25 mouse cellular contexts compared by ENCODE assay signal in the genomic region with DNA sequence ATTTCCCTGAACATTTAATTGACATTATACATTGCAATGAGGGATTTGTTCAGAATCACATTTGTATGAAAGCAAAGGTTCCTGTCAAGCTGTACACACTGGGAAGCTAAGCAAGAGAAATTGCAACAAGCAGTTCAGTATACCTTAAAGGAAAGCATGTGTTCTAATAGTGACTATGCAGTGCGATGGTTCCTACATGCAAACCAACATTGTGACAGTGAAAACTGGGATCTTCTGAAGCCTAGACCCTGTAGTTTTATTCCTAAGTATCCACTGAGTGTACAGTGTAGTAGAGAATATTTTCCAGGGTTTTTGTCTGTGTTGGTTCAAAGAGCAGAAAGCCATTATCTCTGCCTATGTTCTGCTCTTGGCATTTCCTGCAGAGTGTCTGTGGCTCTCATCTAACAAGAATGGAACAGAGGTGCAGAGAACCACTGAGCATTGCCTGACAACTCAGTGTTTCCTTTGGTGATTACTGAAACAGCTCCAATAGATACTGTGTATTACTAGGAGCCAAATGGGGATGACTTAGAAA.
A peak's percentile ranks its signal among the peaks of the same experiment; 100 is the strongest.
DNase-seq lines count a peak whose midpoint lies in the region; ATAC-seq and TF ChIP-seq lines count a peak whose summit lies in the region.
"Had no signal": no experiment of that assay in that cellular context is flagged by ENCODE, and none has a peak within 500 bp of the region (broad histone marks: within the 10 kb centered on the region; RNA-seq: fewer than 3 reads in every experiment).

No protein-coding gene starts in this region.

- no peaks in the 10 kb centered on the region for H3K9me3 ChIP-seq in forebrain, embryonic 15.5 days
- no peaks in the 10 kb centered on the region for H3K9me3 ChIP-seq in forebrain, embryonic 11.5 days (ENCODE audit: control insufficient read depth, low read length)
- H3K9me3 ChIP-seq in hindbrain, embryonic 15.5 days: no peaks in the 10 kb centered on the region
- no peaks in the 10 kb centered on the region for H3K9me3 ChIP-seq in hindbrain, embryonic 10.5 days
- no peaks in the 10 kb centered on the region for H3K9me3 ChIP-seq in midbrain, embryonic 16.5 days (replicated peaks; ENCODE audit: control insufficient read depth, low read length, poor library complexity, severe bottlenecking)
- H3K9me3 ChIP-seq in midbrain, embryonic 10.5 days (replicated peaks): no peaks in the 10 kb centered on the region
- H3K9me3 ChIP-seq in midbrain, postnatal 0 days (ENCODE audit: low read length): no peaks in the 10 kb centered on the region
- H3K9me3 ChIP-seq: embryonic facial prominence, embryonic 12.5 days; embryonic facial prominence, embryonic 15.5 days; heart, embryonic 10.5 days had no signal

- H3K27ac ChIP-seq in forebrain, embryonic 15.5 days (replicated peaks): no peak overlapping the region
- no peak overlapping the region for H3K27ac ChIP-seq in forebrain, embryonic 11.5 days (ENCODE audit: low read depth, low read length)
- no peak overlapping the region for H3K27ac ChIP-seq in hindbrain, embryonic 15.5 days (replicated peaks)
- H3K27ac ChIP-seq in hindbrain, embryonic 10.5 days: no peak overlapping the region
- no peak overlapping the region for H3K27ac ChIP-seq in midbrain, embryonic 16.5 days (ENCODE audit: low read length)
- H3K27ac ChIP-seq in midbrain, embryonic 10.5 days (replicated peaks): no peak overlapping the region
- H3K27ac ChIP-seq in midbrain, postnatal 0 days (ENCODE audit: low read depth, low read length): no peak overlapping the region
- H3K27ac ChIP-seq: embryonic facial prominence, embryonic 12.5 days; embryonic facial prominence, embryonic 15.5 days; heart, adult 2 months; heart, embryonic 10.5 days; hindbrain, postnatal 0 days had no signal

- no peak overlapping the region for H3K4me3 ChIP-seq in forebrain, embryonic 15.5 days
- no peak overlapping the region for H3K4me3 ChIP-seq in forebrain, embryonic 11.5 days (ENCODE audit: low read depth, low read length)
- no peak overlapping the region for H3K4me3 ChIP-seq in hindbrain, embryonic 15.5 days
- H3K4me3 ChIP-seq in hindbrain, embryonic 10.5 days: no peak overlapping the region
- H3K4me3 ChIP-seq in midbrain, embryonic 16.5 days (ENCODE audit: low read depth, low read length): no peak overlapping the region
- no peak overlapping the region for H3K4me3 ChIP-seq in midbrain, embryonic 10.5 days
- no peak overlapping the region for H3K4me3 ChIP-seq in midbrain, postnatal 0 days (ENCODE audit: low read depth, low read length)
- H3K4me3 ChIP-seq: embryonic facial prominence, embryonic 12.5 days; embryonic facial prominence, embryonic 15.5 days; erythroblast, embryonic 14.5 days; heart, adult 2 months; heart, embryonic 10.5 days had no signal

- H3K36me3 ChIP-seq in forebrain, embryonic 15.5 days: no peaks in the 10 kb centered on the region
- no peaks in the 10 kb centered on the region for H3K36me3 ChIP-seq in forebrain, embryonic 11.5 days (ENCODE audit: control insufficient read depth, insufficient read depth, low read length)
- H3K36me3 ChIP-seq in hindbrain, embryonic 15.5 days: no peaks in the 10 kb centered on the region
- H3K36me3 ChIP-seq in hindbrain, embryonic 10.5 days: no peaks in the 10 kb centered on the region
- no peaks in the 10 kb centered on the region for H3K36me3 ChIP-seq in midbrain, embryonic 16.5 days (ENCODE audit: control insufficient read depth, insufficient read depth, low read length)
- no peaks in the 10 kb centered on the region for H3K36me3 ChIP-seq in midbrain, embryonic 10.5 days
- H3K36me3 ChIP-seq in midbrain, postnatal 0 days (ENCODE audit: insufficient read depth, low read length): no peaks in the 10 kb centered on the region
- H3K36me3 ChIP-seq: embryonic facial prominence, embryonic 12.5 days; embryonic facial prominence, embryonic 15.5 days; heart, embryonic 10.5 days had no signal

- H3K27me3 ChIP-seq in forebrain, embryonic 15.5 days: no peaks in the 10 kb centered on the region
- H3K27me3 ChIP-seq in forebrain, embryonic 11.5 days (ENCODE audit: control insufficient read depth, insufficient read depth, low read length): no peaks in the 10 kb centered on the region
- H3K27me3 ChIP-seq in hindbrain, embryonic 15.5 days: no peaks in the 10 kb centered on the region
- no peaks in the 10 kb centered on the region for H3K27me3 ChIP-seq in hindbrain, embryonic 10.5 days (ENCODE audit: insufficient read depth, poor library complexity, severe bottlenecking)
- no peaks in the 10 kb centered on the region for H3K27me3 ChIP-seq in midbrain, embryonic 16.5 days (ENCODE audit: control insufficient read depth, insufficient read depth, low read depth, low read length)
- H3K27me3 ChIP-seq in midbrain, embryonic 10.5 days (ENCODE audit: low read depth, poor library complexity, severe bottlenecking): no peaks in the 10 kb centered on the region
- no peaks in the 10 kb centered on the region for H3K27me3 ChIP-seq in midbrain, postnatal 0 days (ENCODE audit: insufficient read depth, low read length)
- H3K27me3 ChIP-seq: embryonic facial prominence, embryonic 12.5 days; embryonic facial prominence, embryonic 15.5 days had no signal

- no peak for DNase-seq in forebrain, embryonic 11.5 days (ENCODE audit: low spot score)
- no peak for DNase-seq in hindbrain, embryonic 10.5 days (ENCODE audit: low spot score)
- no peak for DNase-seq in midbrain, embryonic 10.5 days (ENCODE audit: low spot score)
- DNase-seq in midbrain, postnatal 0 days (ENCODE audit: low spot score): no peak
- DNase-seq in gastrocnemius, postnatal 4 days (ENCODE audit: low spot score in 2 of 2): no peak
- DNase-seq: adrenal gland, adult 8-10 months; adrenal gland, postnatal 25 days; cerebellum, adult 11 months; cerebellum, adult 2 months; cerebellum, adult 9-11 months; cerebellum, postnatal 25 days; gastrocnemius, postnatal 25 days; heart, adult 2 months; kidney, adult 18-20 months had no signal

- peaks cover 9% of the 10 kb centered on the region; the same call in 1 of the 2 replicates for H3K4me1 ChIP-seq in forebrain, embryonic 15.5 days
- no peaks in the 10 kb centered on the region for H3K4me1 ChIP-seq in forebrain, embryonic 11.5 days (replicated peaks; ENCODE audit: control insufficient read depth, insufficient read depth, low read length)
- H3K4me1 ChIP-seq in hindbrain, embryonic 15.5 days (replicated peaks): peaks cover 6% of the 10 kb centered on the region
- H3K4me1 ChIP-seq in hindbrain, embryonic 10.5 days (replicated peaks): no peaks in the 10 kb centered on the region
- peaks cover 7% of the 10 kb centered on the region; the same call in 1 of the 2 replicates for H3K4me1 ChIP-seq in midbrain, embryonic 16.5 days (ENCODE audit: control insufficient read depth, insufficient read depth, low read length)
- H3K4me1 ChIP-seq in midbrain, embryonic 10.5 days: peaks cover 4% of the 10 kb centered on the region; the same call in 1 of the 2 replicates
- no peaks in the 10 kb centered on the region for H3K4me1 ChIP-seq in midbrain, postnatal 0 days (ENCODE audit: insufficient read depth, low read length)
- H3K4me1 ChIP-seq: embryonic facial prominence, embryonic 12.5 days; embryonic facial prominence, embryonic 15.5 days; heart, embryonic 10.5 days had no signal

- WGBS in forebrain, embryonic 15.5 days: 67% methylated on average over 1 of the region's 1 CpGs
- WGBS in forebrain, embryonic 11.5 days: 84% methylated on average over 1 of the region's 1 CpGs
- WGBS in hindbrain, embryonic 15.5 days: 74% methylated on average over 1 of the region's 1 CpGs
- 82% methylated on average over 1 of the region's 1 CpGs for WGBS in hindbrain, embryonic 10.5 days
- 76% methylated on average over 1 of the region's 1 CpGs for WGBS in midbrain, embryonic 16.5 days
- WGBS in midbrain, embryonic 10.5 days: 81% methylated on average over 1 of the region's 1 CpGs
- 83% methylated on average over 1 of the region's 1 CpGs for WGBS in midbrain, postnatal 0 days

- no peak overlapping the region for H3K9ac ChIP-seq in forebrain, embryonic 15.5 days (replicated peaks)
- H3K9ac ChIP-seq in forebrain, embryonic 11.5 days (ENCODE audit: low read length): no peak overlapping the region
- no peak overlapping the region for H3K9ac ChIP-seq in hindbrain, embryonic 15.5 days
- H3K9ac ChIP-seq in midbrain, embryonic 16.5 days (ENCODE audit: low read depth, low read length): no peak overlapping the region
- no peak overlapping the region for H3K9ac ChIP-seq in midbrain, postnatal 0 days (replicated peaks; ENCODE audit: low read length, poor library complexity, severe bottlenecking)
- H3K9ac ChIP-seq: embryonic facial prominence, embryonic 12.5 days; embryonic facial prominence, embryonic 15.5 days had no signal

- TF ChIP-seq CTCF in midbrain, postnatal 0 days (IDR thresholded peaks at IDR 0.05): no peak

- peak; percentile 53; the same call in 1 of the 2 replicates for ATAC-seq in forebrain, embryonic 15.5 days (replicated peaks)
- no peak for ATAC-seq in forebrain, embryonic 11.5 days (replicated peaks; ENCODE audit: low FRiP score)
- 0 out of 2 replicates have a peak, but pooled peaks have one; percentile 38 for ATAC-seq in hindbrain, embryonic 15.5 days (ENCODE audit: low FRiP score, low read depth)
- ATAC-seq in midbrain, embryonic 16.5 days: peak; percentile 60; the same call in 1 of the 2 replicates
- 0 out of 2 replicates have a peak, but pooled peaks have one; percentile 27 for ATAC-seq in midbrain, postnatal 0 days (ENCODE audit: low FRiP score)
- ATAC-seq: activated CD4-positive, CD25-positive, alpha-beta regulatory T cell, adult 4 months; hindbrain, postnatal 0 days; inflammation-experienced regulatory T-cells, adult 6 months; intestine, embryonic 16.5 days had no signal

- H3K4me2 ChIP-seq in forebrain, embryonic 15.5 days (replicated peaks): no peak overlapping the region
- no peak overlapping the region for H3K4me2 ChIP-seq in forebrain, embryonic 11.5 days (ENCODE audit: low read depth, low read length, severe bottlenecking)
- no peak overlapping the region for H3K4me2 ChIP-seq in hindbrain, embryonic 15.5 days
- no peak overlapping the region for H3K4me2 ChIP-seq in midbrain, embryonic 16.5 days (ENCODE audit: low read length)
- no peak overlapping the region for H3K4me2 ChIP-seq in midbrain, postnatal 0 days (ENCODE audit: low read depth, low read length, poor library complexity, severe bottlenecking)
- H3K4me2 ChIP-seq: embryonic facial prominence, embryonic 12.5 days; embryonic facial prominence, embryonic 15.5 days had no signal
